Mouse (Mus musculus) 416B (cell line): Measurements from ENCODE around the gene Hoxc10.

Experiments used
- DNase-seq: peaks from one replicate; pipeline ENCODE4 v3.0.0; 2011; ENCODE audit warnings: low read depth

Gene Hoxc10

DNA sequence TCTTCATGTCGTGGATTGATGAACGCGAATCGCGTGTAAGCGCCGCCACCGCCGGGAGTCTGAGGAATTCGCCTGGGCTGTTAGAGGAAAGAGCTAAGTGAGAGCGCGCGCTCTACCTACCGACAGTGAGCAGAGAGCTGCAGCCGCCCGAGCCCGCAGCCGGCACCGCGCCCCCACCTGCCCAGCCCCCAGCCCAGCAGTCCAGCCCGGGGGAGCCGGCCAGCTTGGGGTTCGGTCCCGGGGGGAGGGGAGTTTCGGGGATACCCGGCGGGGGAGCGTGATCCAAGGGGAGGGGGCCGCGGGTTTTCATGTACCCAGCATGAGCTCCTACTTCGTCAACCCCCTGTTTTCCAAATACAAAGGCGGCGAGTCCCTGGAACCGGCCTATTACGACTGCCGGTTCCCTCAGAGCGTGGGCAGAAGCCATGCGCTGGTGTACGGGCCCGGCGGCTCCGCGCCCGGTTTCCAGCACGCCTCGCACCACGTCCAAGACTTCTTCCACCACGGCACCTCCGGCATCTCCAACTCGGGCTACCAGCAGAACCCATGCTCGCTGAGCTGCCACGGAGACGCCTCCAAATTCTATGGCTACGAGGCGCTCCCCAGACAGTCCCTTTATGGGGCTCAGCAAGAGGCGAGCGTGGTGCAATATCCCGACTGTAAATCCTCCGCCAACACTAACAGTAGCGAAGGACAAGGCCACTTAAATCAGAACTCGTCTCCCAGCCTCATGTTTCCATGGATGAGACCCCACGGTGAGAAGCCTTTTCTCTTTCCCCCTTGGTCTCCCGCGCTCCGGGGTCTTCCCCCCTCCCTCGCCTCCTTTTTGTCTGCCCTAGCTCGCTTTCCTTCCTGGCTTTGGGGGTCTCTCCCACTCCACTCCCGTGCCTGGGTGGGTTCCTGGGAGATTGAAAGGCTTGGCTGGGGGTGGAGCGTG lies 24.1 kb downstream of the Hoxc10 start, which contains the start of gene Hoxc8:
TSS of gene Hoxc8 (plus strand) at position 147 of the 937 bp plus-strand sequence.
- DNase-seq: no peak

DNA sequence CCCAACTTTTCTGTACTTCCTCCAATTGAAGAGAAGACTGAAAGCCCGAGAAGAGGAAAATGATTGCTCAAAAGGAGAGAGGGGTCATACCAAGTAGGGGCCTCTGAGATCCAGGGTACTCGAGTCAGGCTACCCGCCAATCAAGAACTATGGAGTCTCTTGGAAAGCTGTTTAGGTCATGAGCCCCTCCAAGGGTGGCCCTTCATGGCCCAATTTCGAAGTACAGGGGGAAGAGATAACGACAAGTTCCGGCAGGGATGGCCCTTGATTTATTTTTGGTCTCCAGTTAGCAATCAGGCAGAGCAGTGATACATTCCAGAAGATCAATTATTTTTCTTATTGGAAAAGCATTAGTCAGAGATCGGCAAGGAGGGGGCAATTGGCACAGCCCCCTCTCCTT lies 25.2 kb downstream of the Hoxc10 start:
- no peak for DNase-seq

DNA sequence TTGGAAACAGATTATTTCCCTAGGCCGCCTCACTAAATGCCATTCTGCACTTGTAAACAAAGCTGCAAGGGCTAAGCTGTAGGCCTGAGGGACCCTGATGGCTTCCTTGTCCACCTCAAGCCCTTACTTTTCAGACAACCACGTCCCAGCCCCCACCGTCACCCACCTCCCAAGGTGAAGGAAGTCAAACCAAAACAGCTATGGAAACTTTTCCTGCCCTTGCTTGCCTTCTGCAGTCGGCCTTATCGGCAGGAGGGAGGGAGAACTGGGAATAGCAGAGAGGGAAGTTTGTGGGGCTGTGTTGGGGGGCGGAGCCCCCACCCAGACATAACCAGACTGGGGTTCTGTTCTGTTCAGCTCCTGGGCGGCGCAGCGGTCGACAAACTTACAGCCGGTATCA lies 25.6 kb downstream of the Hoxc10 start:
- no peak for DNase-seq

DNA sequence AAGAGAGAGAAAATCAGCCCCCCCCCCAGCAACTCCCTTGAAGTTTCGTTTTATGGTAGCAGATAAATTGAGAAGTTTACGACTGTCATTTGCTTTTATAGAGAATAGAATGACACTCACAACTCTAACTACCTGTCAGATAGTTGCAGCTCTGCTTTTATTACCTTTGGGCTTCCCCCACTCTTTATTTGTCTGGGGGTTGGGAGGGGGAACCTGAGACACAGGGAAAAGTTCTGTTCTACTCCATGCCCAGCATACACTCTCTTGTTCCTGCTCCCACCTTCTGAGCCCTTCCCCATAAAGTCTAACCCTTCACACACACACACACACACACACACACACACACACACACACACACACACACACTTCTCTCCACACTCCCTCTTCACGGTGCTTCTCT lies 26.3 kb downstream of the Hoxc10 start:
- no peak for DNase-seq

DNA sequence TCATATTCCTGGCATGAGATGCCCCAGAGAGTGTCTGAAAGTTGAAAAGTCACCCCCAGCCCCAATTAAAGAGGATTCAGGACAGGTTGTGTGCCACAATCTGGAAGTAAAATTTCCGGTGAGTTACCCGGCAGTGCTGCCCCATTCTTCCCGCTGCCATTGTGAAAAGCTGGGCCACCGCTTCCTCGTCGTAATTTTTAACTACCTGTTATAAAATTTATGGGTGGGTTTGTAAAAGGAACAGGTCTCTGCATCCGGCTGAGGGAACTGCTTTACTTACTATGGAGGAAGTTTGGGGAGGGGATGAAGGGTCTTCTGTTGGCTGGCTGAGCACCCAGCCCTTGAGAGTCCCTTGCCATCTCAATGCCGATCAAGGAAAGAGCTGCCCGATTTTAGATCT lies 30.0 kb downstream of the Hoxc10 start:
- DNase-seq: no peak

DNA sequence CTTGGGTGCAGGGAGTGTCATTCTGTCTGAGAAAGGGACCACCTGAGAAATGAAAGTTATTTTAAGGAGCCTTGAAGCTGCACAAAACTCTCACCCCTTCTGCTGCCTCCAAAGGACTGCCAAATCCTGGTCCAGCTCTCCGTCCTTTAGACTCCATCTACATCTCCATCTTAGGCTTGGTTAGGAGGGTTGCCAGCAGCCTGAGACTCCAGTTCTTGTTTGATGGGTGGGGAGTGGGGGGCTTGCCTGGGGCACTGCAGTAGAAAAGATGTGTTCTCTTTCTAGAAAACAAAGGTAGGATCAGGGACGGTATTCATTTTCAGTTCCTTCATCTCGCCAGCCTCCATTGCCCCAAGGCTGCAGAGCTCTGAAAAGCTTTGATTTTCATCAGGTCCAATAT lies 30.8 kb downstream of the Hoxc10 start:
- no peak for DNase-seq

- no peak for DNase-seq
These were observed 31.4 kb downstream of the Hoxc10 start, which contains the start of gene Hoxc6 for GRCm38 (mm10) chr15:102997939-102998355. Gene Hoxc6 (plus strand): TSS chr15:102998257.

- DNase-seq: peak; percentile 84
These were observed 32.1 kb downstream of the Hoxc10 start for GRCm38 (mm10) chr15:102998608-102999182.

GRCm38 (mm10) chr15:102999183-102999831 lies 32.7 kb downstream of the Hoxc10 start:
- DNase-seq: peak; percentile 97

DNA sequence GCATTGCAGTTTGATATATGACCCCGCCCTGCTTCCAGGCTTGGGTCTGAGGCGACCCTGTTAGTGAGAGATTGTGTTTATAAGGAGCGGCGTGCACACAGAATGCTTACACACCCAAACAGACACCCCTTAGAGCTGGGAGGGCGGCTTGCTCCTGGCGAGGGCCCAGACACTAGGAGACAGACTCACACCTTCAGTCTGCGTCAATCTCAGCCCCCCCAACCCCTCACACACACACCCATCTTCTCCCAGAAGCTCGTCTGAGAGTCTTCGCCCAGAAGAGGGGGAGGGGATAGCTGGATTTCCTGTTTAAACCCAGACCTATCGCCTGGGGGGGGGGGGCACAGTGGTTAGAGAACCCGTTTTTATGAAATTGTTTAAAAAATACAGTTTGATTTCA lies 33.4 kb downstream of the Hoxc10 start:
- DNase-seq: peak; percentile 43

DNA sequence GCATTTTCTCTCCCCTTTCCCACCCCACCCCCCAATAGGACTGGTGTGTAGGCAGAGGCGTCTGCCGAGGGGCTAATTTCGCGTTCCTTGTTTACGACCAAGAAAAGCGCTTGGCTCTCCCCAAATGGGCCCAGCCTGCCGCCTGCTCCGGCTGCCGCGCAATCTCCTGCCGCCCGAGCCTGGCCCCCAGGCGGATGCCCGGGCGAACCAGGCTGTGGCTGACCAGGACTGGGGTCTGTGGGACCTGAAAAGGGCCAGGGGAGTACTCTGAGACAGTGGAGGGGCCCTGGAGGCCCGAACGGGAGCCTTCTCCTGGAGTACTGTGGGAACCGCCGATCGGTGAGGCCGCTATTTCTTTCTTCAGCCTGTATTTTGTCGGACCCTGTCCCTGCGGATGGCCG lies 33.9 kb downstream of the Hoxc10 start:
- no peak for DNase-seq

DNA sequence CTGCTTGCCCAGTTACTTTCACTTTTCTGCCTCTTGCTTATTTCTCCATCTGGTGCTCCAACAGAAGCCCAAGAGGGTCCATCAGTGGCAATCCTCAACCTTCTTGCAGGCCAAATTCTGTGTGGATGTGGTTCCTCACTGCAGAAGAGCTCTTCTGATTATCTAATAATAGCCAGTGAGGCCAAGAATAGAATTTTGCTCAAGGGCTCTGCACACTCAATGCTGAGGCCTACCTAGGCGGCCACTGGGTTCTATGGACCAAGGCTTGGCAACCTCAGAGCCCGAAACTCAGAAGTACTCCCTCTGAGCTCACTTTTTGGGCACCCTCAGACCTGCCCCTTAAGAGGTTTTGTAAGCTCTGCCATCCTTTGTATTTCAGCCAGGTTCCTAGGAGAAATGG lies 34.8 kb downstream of the Hoxc10 start:
- no peak for DNase-seq

DNA sequence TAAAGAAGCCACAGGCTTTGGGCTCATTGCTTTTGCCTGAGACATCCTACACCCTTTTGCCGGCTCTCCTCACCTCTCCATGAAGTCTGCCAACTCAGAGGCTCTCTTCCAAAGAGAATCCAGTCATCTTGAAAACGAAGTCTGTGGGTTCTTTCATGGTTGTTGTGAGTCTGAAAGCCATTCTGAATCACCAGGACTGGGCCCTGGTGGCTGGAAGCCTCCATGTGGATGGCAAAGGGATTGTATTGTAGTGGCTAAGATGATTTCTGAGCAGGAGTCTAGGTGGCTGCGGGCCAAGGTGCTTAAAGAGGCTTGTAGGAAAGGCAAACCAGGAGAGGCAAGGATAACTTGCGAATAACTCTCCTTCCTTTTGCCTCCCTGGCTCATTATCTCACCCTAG lies 35.6 kb downstream of the Hoxc10 start:
- no peak for DNase-seq

DNA sequence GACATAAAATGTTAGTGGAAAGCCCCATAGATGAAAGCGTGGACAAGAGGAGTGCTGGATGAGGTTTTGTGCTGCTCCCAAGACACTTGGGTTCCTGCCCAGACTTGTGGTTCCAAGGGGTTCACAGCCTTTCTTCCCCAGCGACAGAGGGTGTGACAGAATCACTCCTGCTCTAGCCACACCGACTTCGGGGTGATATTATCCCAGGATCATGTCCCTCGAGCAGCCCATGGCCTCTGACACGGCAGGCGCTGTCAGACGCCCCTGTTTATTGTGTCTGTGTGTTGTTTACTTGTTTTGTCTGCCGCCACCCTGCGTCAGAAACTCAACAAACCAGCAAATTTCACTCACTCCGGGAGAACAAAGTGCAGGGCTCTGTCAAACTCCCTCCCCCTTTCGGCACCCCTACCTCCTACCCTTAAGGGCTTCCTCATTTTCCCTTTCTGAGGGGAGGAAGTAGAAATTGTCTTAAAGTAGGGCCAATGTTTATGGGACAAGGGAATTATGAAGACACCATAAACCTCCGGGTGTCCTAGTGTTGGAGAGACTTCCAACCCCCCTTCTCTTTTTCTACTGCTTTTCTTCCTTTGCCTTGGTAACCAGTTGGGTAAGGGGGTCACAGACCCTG lies 36.3 kb downstream of the Hoxc10 start:
- no peak for DNase-seq

DNA sequence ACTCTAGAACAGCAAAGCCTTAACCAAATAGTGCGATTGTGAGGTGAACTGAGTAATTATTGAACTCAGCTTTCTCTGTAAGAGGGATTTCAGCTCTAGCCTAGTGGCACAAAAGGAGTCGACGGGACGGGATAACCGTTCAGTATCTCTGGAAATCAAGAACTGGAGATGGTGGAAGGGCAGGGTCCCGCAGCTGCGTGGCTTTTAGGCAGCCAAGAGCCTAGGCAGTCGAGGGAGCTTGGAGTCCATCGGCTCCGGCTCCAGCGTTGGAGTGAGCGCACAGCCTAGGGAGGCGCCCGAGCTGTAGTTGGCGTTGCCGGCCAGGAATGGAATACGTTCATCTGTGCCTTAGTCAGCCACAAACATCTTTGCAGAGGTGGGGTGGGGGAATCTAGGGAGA lies 38.7 kb downstream of the Hoxc10 start:
- DNase-seq: no peak

DNA sequence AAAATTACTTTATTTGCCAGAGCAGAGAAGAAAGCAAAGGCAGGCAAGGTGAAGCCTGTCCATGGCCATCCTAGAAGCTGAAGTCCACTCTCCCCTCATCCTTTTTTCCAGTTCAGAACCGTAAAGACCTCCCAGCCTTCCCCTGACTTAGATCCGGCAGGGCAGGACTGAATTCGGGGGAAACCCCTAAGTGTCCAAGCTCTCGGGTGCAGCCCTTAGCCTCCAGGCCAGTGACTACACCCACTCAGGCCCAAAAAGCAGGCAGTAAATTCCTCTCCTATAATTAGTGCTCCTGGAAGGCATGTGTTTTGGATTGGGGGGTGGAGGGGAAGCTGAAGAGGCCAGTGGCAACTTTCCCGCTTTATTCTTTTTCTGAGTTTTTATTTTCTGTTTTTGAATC lies 39.2 kb downstream of the Hoxc10 start:
- DNase-seq: no peak

- no peak for DNase-seq
These were observed 39.7 kb downstream of the Hoxc10 start for GRCm38 (mm10) chr15:103006326-103006725.

DNA sequence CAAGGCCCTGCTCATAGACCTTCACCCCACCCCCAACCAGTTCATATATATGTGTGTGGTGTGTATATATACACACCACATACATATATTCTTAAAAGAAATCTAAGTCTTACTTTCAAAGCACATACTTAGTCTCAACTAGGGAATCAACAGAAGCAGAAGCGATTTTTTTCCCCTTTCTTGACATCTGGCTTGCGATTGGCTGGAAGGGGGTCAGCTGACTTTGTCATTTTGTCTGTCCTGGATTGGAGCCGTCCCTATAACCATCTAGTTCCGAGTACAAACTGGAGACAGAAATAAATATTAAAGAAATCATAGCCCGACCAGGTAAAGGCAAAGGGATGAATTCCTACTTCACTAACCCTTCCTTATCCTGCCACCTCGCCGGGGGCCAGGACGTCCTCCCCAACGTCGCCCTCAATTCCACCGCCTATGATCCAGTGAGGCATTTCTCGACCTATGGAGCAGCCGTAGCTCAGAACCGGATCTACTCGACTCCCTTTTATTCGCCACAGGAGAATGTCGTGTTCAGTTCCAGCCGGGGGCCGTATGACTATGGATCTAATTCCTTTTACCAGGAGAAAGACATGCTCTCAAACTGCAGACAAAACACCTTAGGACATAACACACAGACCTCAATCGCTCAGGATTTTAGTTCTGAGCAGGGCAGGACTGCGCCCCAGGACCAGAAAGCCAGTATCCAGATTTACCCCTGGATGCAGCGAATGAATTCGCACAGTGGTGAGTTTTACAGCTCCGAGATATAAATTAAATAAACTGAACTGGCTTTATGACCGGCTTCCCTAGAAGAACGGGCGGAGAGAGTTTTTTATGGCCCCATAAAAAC lies 42.9 kb downstream of the Hoxc10 start:
- no peak for DNase-seq

GRCm38 (mm10) chr15:103010112-103010846 lies 43.7 kb downstream of the Hoxc10 start:
- DNase-seq: no peak

DNA sequence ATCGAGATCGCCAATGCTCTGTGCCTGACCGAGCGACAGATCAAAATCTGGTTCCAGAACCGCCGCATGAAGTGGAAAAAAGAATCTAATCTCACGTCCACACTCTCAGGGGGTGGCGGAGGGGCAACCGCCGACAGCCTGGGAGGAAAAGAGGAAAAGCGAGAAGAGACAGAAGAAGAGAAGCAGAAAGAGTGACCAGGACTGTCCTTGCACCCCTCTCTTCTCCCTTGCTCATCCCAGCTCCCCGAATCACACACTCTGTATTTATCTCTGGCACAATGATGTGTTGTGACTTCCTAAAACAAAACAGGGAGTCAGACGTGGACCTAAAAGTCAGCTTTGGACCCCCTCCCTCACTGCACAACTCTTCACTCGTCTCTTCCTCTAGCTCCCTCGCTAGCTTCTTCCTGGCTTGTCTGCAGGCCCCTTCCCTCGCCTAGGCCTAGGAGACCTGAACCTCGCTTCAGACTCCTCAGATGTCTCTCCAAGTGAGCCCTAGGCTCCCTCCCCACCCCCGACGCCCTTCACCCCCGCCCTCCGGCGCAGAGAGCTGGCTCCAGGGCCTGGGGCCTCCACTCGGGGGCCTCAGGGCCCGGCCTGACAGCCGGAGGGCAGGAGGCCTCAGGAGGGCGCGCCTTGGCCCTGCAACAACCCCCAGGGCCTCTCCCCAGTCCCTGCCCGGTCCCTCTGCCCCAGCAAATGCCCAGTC lies 44.4 kb downstream of the Hoxc10 start:
- DNase-seq: no peak
